Mouse (Mus musculus) neutrophil, adult 83 days (primary cell): Measurements from ENCODE around the gene Vmn1r84. TPM values are rescaled to one million over a fixed set of nuclear protein-coding genes. Genes with fewer than 3 reads are reported as not detected.

Experiments used
- total RNA-seq, 2 experiments: library from RNA; stranded (reverse); gene quantifications; one replicate each; pipeline ENCODE4 v1.2.4; 2023

Vmn1r84 gene
- not detected for total RNA-seq

GRCm38 (mm10) chr7:12369173-12369572 is at the start of gene Vmn1r84:
Vmn1r84 (minus strand) TSS chr7:12369273.

GRCm38 (mm10) chr7:12329381-12329780 is 39.7 kb downstream of the Vmn1r84 start, which contains the start of gene Vmn1r83:
Vmn1r83 (minus strand) TSS chr7:12329481.

Other genes with a start within 250 kb of the Vmn1r84 start
- not detected for gene Vmn1r78, start 219.0 kb downstream of the Vmn1r84 start, total RNA-seq
- not detected for gene Vmn1r79, start 198.0 kb downstream of the Vmn1r84 start, total RNA-seq
- not detected for gene Vmn1r80, start 180.0 kb downstream of the Vmn1r84 start, total RNA-seq
- gene Vmn1r81, start 101.0 kb downstream of the Vmn1r84 start, total RNA-seq, result not detected
- gene Vmn1r82, start 68.8 kb downstream of the Vmn1r84 start, total RNA-seq, result not detected
- under 1 TPM; 0.15 to 0.29 TPM for gene Vmn1r83, start 39.8 kb downstream of the Vmn1r84 start, total RNA-seq
- gene Zfp551, start 53.5 kb upstream of the Vmn1r84 start, total RNA-seq, result under 1 TPM in 1 of 2 experiments, not detected in 1; 0.35 TPM
- 1 to 10 TPM; 1.4 to 2.1 TPM for gene Zfp606, start 109.0 kb upstream of the Vmn1r84 start, total RNA-seq
- gene 2900092C05Rik, start 143.2 kb upstream of the Vmn1r84 start, total RNA-seq, result not detected
- under 1 TPM; 0.04 TPM for gene Vmn2r53, start 239.5 kb upstream of the Vmn1r84 start, total RNA-seq